Mouse (Mus musculus) regulatory T cell (primary cell): ENCODE data around the gene Olfr695.
"Not testable (repeated sequence)": the region's sequence is repeated elsewhere in the genome, so short reads cannot be mapped to it uniquely, and the experiment has no call there.

ENCODE experiments used
- in situ Hi-C: fragments of 300-600 bp; cut with MboI, MseI; formaldehyde crosslinking; loops from one replicate; pipeline ENCODE4 v1.15.1; 2025; ENCODE audit warnings: high pct_unique_total_duplicates

Olfr695 gene

GRCm38 (mm10) chr7:106716296-106716695 lies at the start of gene Olfr695:
Gene Olfr695, minus strand, starts transcription at chr7:106716396.
- in situ Hi-C loops = no loop called here

- in situ Hi-C loops = not testable (repeated sequence)
Observed at GRCm38 (mm10) chr7:106761008-106761407, 44.8 kb upstream of the Olfr695 start.

GRCm38 (mm10) chr7:106758800-106759199 lies 42.6 kb upstream of the Olfr695 start:
- in situ Hi-C loops = loop anchor here (10.0 kb wide), 1 partner anchor 1434 kb away; no protein-coding TSS in a partner anchor

GRCm38 (mm10) chr7:106755297-106755696 lies 39.1 kb upstream of the Olfr695 start, which contains the start of gene Olfr698:
Gene Olfr698, minus strand, starts transcription at chr7:106755397.
- in situ Hi-C loops = loop anchor here (10.0 kb wide), 1 partner anchor 1430 kb away; no protein-coding TSS in a partner anchor

GRCm38 (mm10) chr7:106745811-106746210 lies 29.6 kb upstream of the Olfr695 start:
- in situ Hi-C loops = no loop called here

- in situ Hi-C loops = no loop called here
Observed at GRCm38 (mm10) chr7:106742343-106742742, 26.1 kb upstream of the Olfr695 start, which contains the start of gene Olfr697. Gene Olfr697, minus strand, starts transcription at chr7:106742443.

GRCm38 (mm10) chr7:106737028-106737427 lies 20.8 kb upstream of the Olfr695 start:
- in situ Hi-C loops = no loop called here

- in situ Hi-C loops = no loop called here
Observed at GRCm38 (mm10) chr7:106733717-106734116, 17.5 kb upstream of the Olfr695 start.

GRCm38 (mm10) chr7:106725654-106726053 lies 9.5 kb upstream of the Olfr695 start:
- in situ Hi-C loops = not testable (repeated sequence)

- in situ Hi-C loops = no loop called here
Observed at GRCm38 (mm10) chr7:106711463-106711862, 4.7 kb downstream of the Olfr695 start.

- in situ Hi-C loops = not testable (repeated sequence)
Observed at GRCm38 (mm10) chr7:106707705-106708104, 8.5 kb downstream of the Olfr695 start.

- in situ Hi-C loops = loop anchor here (5.0 kb wide), 1 partner anchor 105 kb away; no protein-coding TSS in a partner anchor
Observed at GRCm38 (mm10) chr7:106696891-106697290, 19.3 kb downstream of the Olfr695 start.

- in situ Hi-C loops = no loop called here
Observed at GRCm38 (mm10) chr7:106692976-106693375, 23.2 kb downstream of the Olfr695 start.

- in situ Hi-C loops = no loop called here
Observed at GRCm38 (mm10) chr7:106691714-106692113, 24.5 kb downstream of the Olfr695 start, which contains the start of gene Olfr694. Gene Olfr694, minus strand, starts transcription at chr7:106691814.

GRCm38 (mm10) chr7:106685382-106685781 lies 30.8 kb downstream of the Olfr695 start:
- in situ Hi-C loops = no loop called here

GRCm38 (mm10) chr7:106680484-106680883 lies 35.7 kb downstream of the Olfr695 start, which contains the start of gene Olfr693:
Gene Olfr693, minus strand, starts transcription at chr7:106680584.
- in situ Hi-C loops = no loop called here
